Mouse (Mus musculus) spleen, adult 2 months (tissue): ENCODE measurements around the gene Bpifb9a. TPM values are rescaled to one million over a fixed set of nuclear protein-coding genes. Genes with fewer than 3 reads are reported as not detected.
"Not testable (repeated sequence)": the region's sequence is repeated elsewhere in the genome, so short reads cannot be mapped to it uniquely, and the experiment has no call there.

Experiments used
- DNase-seq, 2 experiments: peaks; one replicate each; pipeline versions ENCODE4 v3.0.0 to v3.0.0-alpha.2; 2012 to 2021; ENCODE audit warnings: low spot score in 2 of 2, low read depth in 1 of 2
- H3K27ac ChIP-seq: fragments of 200-500 bp; 2 replicates; pipeline ENCODE4 v1.5.1; 2012; ENCODE audit warnings: low read length, inconsistent platforms; ENCODE audit not compliant: insufficient read depth
- H3K27me3 ChIP-seq: fragments of 200-500 bp; 2 replicates; pipeline ENCODE4 v1.6.1; 2012; ENCODE audit warnings: mild to moderate bottlenecking, moderate library complexity, low read length, inconsistent platforms; ENCODE audit not compliant: control insufficient read depth, insufficient read depth
- H3K36me3 ChIP-seq: fragments of 200-500 bp; 2 replicates; pipeline ENCODE4 v1.6.1; 2012; ENCODE audit warnings: mild to moderate bottlenecking, low read length, inconsistent platforms; ENCODE audit not compliant: control insufficient read depth, insufficient read depth
- H3K4me1 ChIP-seq: fragments of 200-500 bp; 2 replicates; pipeline ENCODE4 v1.6.1; 2011; ENCODE audit warnings: inconsistent platforms; ENCODE audit not compliant: control insufficient read depth, insufficient read depth, insufficient read length
- H3K4me3 ChIP-seq: fragments of 200-500 bp; 2 replicates; pipeline ENCODE4 v1.5.1; 2011; ENCODE audit warnings: mild to moderate bottlenecking, inconsistent platforms; ENCODE audit not compliant: insufficient read depth, insufficient read length; ENCODE audit errors: extremely low read depth
- CTCF ChIP-seq: fragments of 200-500 bp; IDR thresholded peaks from 2 replicates; pipeline ENCODE4 v1.5.1; 2011; ENCODE audit warnings: mild to moderate bottlenecking, inconsistent platforms; ENCODE audit not compliant: insufficient read depth, insufficient read length, insufficient replicate concordance; ENCODE audit errors: extremely low read depth
- POLR2A ChIP-seq: fragments of 200-500 bp; IDR thresholded peaks from 2 replicates; pipeline ENCODE4 v1.6.1; 2011; ENCODE audit warnings: low read depth, low read length, inconsistent platforms
- WGBS: fragments of 180-500 bp; shearing (Covaris S2); methylation state at CpG from one replicate; pipeline ENCODE4 v1.1.7; 2018; 5-methylcytosine and 5-hydroxymethylcytosine counted together
- polyA plus RNA-seq: library from polyadenylated mRNA; depleted of rRNA; stranded (reverse); fragments of >200 nt; gene quantifications from 2 replicates; pipeline ENCODE4 v1.2.3, GENCODE M21; 2012

Bpifb9a gene
- polyA plus RNA-seq, 1 experiment = not detected

GRCm38 (mm10) chr2:154223917-154224273 is 33.8 kb upstream of the Bpifb9a start:
- H3K27me3 ChIP-seq = no peaks in the 10 kb centered on the region
- WGBS = 75% methylated on average over 2 of the region's 2 CpGs
- H3K27ac ChIP-seq = no peak overlapping the region
- no peak overlapping the region for H3K4me3 ChIP-seq
- no peak for DNase-seq
- TF ChIP-seq CTCF (no peak), POLR2A (no peak)
- H3K36me3 ChIP-seq = no peaks in the 10 kb centered on the region
- H3K4me1 ChIP-seq = no peaks in the 10 kb centered on the region

DNA sequence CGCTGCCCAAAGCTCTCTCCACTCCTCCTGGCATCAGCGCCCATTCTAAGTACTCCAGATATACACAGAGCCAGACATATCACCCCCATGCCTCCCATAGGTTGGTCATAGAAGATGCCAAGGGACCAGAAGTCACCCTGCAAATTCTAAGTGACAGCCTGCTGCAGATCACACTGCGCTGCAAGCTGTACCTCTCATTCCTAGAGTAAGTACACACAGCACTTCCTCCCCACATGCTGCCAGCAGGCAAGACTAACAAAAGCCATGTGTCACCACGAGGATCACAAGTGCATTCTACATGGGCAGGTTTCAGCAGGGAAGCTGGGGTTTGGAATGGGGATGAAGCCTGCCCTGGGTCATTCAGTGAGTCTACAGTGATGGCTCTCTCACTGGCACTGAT is 30.7 kb upstream of the Bpifb9a start:
- WGBS = 71% methylated on average over 4 of the region's 4 CpGs
- Histone ChIP-seq H3K36me3 (no peaks in the 10 kb centered on the region), H3K27me3 (no peaks in the 10 kb centered on the region), H3K4me3 (no peak overlapping the region), H3K27ac (no peak overlapping the region), H3K4me1 (no peaks in the 10 kb centered on the region)
- no peak for DNase-seq
- TF ChIP-seq POLR2A = no peak
- no peak for TF ChIP-seq CTCF

- Histone ChIP-seq H3K27me3 (no peaks in the 10 kb centered on the region), H3K36me3 (no peaks in the 10 kb centered on the region), H3K4me3 (no peak overlapping the region), H3K4me1 (no peaks in the 10 kb centered on the region), H3K27ac (no peak overlapping the region)
- TF ChIP-seq POLR2A (no peak), CTCF (no peak)
- 94% methylated on average over 5 of the region's 5 CpGs for WGBS
- no peak for DNase-seq
Observed at GRCm38 (mm10) chr2:154227830-154228229, 29.8 kb upstream of the Bpifb9a start.

DNA sequence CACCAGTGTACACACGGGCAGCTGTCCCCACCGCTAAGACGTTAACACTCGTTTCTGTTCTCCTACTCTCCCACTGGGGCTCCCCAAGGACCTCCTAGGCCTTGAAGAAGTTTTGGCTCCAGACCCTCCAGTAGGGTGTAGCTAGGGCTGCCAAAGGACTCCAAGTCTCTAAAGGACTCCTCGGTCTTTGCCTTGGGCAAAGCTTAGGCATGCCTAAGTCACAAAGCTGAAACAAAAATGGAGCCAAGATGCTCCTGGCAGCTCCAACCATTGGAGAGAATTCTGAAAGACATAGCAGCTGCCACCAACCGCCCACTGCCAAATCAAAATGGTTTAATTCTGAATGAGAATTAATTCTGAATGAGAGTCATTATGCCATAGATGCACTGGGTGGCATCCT is 24.2 kb upstream of the Bpifb9a start:
- WGBS = 94% methylated on average over 6 of the region's 6 CpGs
- no peak for DNase-seq
- H3K36me3 ChIP-seq = no peaks in the 10 kb centered on the region
- no peak for TF ChIP-seq POLR2A
- no peak for TF ChIP-seq CTCF
- no peaks in the 10 kb centered on the region for H3K4me1 ChIP-seq
- no peak overlapping the region for H3K4me3 ChIP-seq
- H3K27me3 ChIP-seq = no peaks in the 10 kb centered on the region
- H3K27ac ChIP-seq = no peak overlapping the region

DNA sequence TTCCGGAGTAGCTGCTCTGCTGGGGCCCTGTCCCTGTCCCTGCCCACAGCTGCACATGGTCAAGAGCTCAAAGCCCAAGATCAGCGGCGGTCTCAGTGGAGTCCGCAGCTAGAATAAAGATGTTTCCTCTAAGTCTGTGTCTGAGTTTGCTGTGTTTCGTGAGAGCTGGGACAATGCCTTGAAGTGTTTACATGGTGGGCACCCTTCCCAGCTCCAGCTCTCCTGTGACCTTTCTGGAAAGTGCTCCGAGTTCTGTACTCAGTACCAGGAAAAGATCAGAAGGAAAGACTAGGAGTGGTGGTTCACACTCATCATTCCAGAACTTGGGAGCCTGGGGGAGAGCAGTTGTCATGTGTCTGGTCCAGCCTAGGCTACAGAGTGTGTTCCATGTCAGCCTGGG is 16.9 kb upstream of the Bpifb9a start:
- no peak for DNase-seq
- no peaks in the 10 kb centered on the region for H3K4me1 ChIP-seq
- WGBS = 84% methylated on average over 6 of the region's 6 CpGs
- H3K36me3 ChIP-seq = no peaks in the 10 kb centered on the region
- H3K27me3 ChIP-seq = no peaks in the 10 kb centered on the region
- no peak for TF ChIP-seq POLR2A
- no peak for TF ChIP-seq CTCF
- H3K4me3 ChIP-seq = no peak overlapping the region
- no peak overlapping the region for H3K27ac ChIP-seq

- WGBS = 94% methylated on average over 12 of the region's 12 CpGs
- H3K4me1 ChIP-seq, H3K27me3 ChIP-seq, DNase-seq, H3K36me3 ChIP-seq, H3K27ac ChIP-seq, H3K4me3 ChIP-seq: not testable (repeated sequence)
Observed at GRCm38 (mm10) chr2:154242726-154243125, 14.9 kb upstream of the Bpifb9a start.

- Histone ChIP-seq H3K4me1 (no peaks in the 10 kb centered on the region), H3K27me3 (no peaks in the 10 kb centered on the region), H3K27ac (no peak overlapping the region), H3K36me3 (no peaks in the 10 kb centered on the region), H3K4me3 (no peak overlapping the region)
- 91% methylated on average over 10 of the region's 10 CpGs for WGBS
- DNase-seq = no peak
- no peak for TF ChIP-seq POLR2A
- TF ChIP-seq CTCF = no peak
Observed at GRCm38 (mm10) chr2:154243356-154244036, 14.2 kb upstream of the Bpifb9a start.
